Mouse (Mus musculus): ENCODE measurements around the gene Hmgb1. TPM values are rescaled to one million over a fixed set of nuclear protein-coding genes. Genes with fewer than 3 reads are reported as not detected.

Gene Hmgb1
- polyA plus RNA-seq, 1 experiment from 2014 or later = 1,753 TPM

GRCm38 (mm10) chr5:149183122-149183521 is 1.2 kb downstream of the Hmgb1 start:
- Histone ChIP-seq H3K9me3 (no peaks in the 10 kb centered on the region), H3K27ac (replicated peaks) (peak overlapping the region; percentile 97), H3K27me3 (replicated peaks; ENCODE audit: low read depth, poor library complexity, severe bottlenecking) (no peaks in the 10 kb centered on the region), H3K4me3 (peak overlapping the region; percentile 73), H3K4me1 (peaks cover 29% of the 10 kb centered on the region), H3K36me3 (replicated peaks) (peaks cover 17% of the 10 kb centered on the region)
- WGBS = 61% methylated on average over 1 of the region's 1 CpGs
- DNase-seq (ENCODE audit: low spot score) = no peak

- WGBS = 88% methylated on average over 5 of the region's 5 CpGs
- Histone ChIP-seq H3K36me3 (replicated peaks) (peaks cover 9% of the 10 kb centered on the region), H3K27me3 (replicated peaks; ENCODE audit: low read depth, poor library complexity, severe bottlenecking) (no peaks in the 10 kb centered on the region), H3K9me3 (no peaks in the 10 kb centered on the region), H3K4me3 (no peak overlapping the region), H3K27ac (replicated peaks) (no peak overlapping the region), H3K4me1 (peaks cover 32% of the 10 kb centered on the region)
- no peak for DNase-seq (ENCODE audit: low spot score)
Observed at GRCm38 (mm10) chr5:149182186-149182870, 2.0 kb downstream of the Hmgb1 start.

- H3K27ac ChIP-seq (replicated peaks) = no peak overlapping the region
- peaks cover 15% of the 10 kb centered on the region; the same call in 1 of the 2 replicates for H3K4me1 ChIP-seq
- no peak for DNase-seq (ENCODE audit: low spot score)
- H3K27me3 ChIP-seq (replicated peaks; ENCODE audit: low read depth, poor library complexity, severe bottlenecking) = no peaks in the 10 kb centered on the region
- WGBS = 87% methylated on average over 3 of the region's 3 CpGs
- H3K4me3 ChIP-seq = no peak overlapping the region
- H3K36me3 ChIP-seq (replicated peaks) = no peaks in the 10 kb centered on the region
- H3K9me3 ChIP-seq = no peaks in the 10 kb centered on the region
Observed at GRCm38 (mm10) chr5:149179826-149180225, 4.5 kb downstream of the Hmgb1 start.

GRCm38 (mm10) chr5:149178095-149178494 is 6.2 kb downstream of the Hmgb1 start:
- no peak overlapping the region for H3K4me3 ChIP-seq
- H3K9me3 ChIP-seq = no peaks in the 10 kb centered on the region
- peaks cover 15% of the 10 kb centered on the region; the same call in 1 of the 2 replicates for H3K4me1 ChIP-seq
- H3K27ac ChIP-seq (replicated peaks) = no peak overlapping the region
- H3K27me3 ChIP-seq (replicated peaks; ENCODE audit: low read depth, poor library complexity, severe bottlenecking) = no peaks in the 10 kb centered on the region
- no peak for DNase-seq (ENCODE audit: low spot score)
- 80% methylated on average over 5 of the region's 5 CpGs for WGBS
- no peaks in the 10 kb centered on the region for H3K36me3 ChIP-seq (replicated peaks)

- Histone ChIP-seq H3K4me1 (peaks cover 12% of the 10 kb centered on the region; the same call in 1 of the 2 replicates), H3K9me3 (no peaks in the 10 kb centered on the region), H3K27me3 (replicated peaks; ENCODE audit: low read depth, poor library complexity, severe bottlenecking) (no peaks in the 10 kb centered on the region), H3K36me3 (replicated peaks) (no peaks in the 10 kb centered on the region), H3K27ac (replicated peaks) (no peak overlapping the region), H3K4me3 (no peak overlapping the region)
- WGBS = 91% methylated on average over 6 of the region's 6 CpGs
- no peak for DNase-seq (ENCODE audit: low spot score)
Observed at GRCm38 (mm10) chr5:149175736-149176135, 8.6 kb downstream of the Hmgb1 start.

GRCm38 (mm10) chr5:149174527-149174926 is 9.8 kb downstream of the Hmgb1 start:
- DNase-seq (ENCODE audit: low spot score) = no peak
- Histone ChIP-seq H3K36me3 (replicated peaks) (no peaks in the 10 kb centered on the region), H3K27ac (replicated peaks) (no peak overlapping the region), H3K27me3 (replicated peaks; ENCODE audit: low read depth, poor library complexity, severe bottlenecking) (no peaks in the 10 kb centered on the region), H3K9me3 (no peaks in the 10 kb centered on the region), H3K4me3 (no peak overlapping the region), H3K4me1 (peaks cover 12% of the 10 kb centered on the region; the same call in 1 of the 2 replicates)
- WGBS = 87% methylated on average over 7 of the region's 7 CpGs

- WGBS = 77% methylated on average over 10 of the region's 10 CpGs
- peaks cover 6% of the 10 kb centered on the region; the same call in 1 of the 2 replicates for H3K4me1 ChIP-seq
- no peak for DNase-seq (ENCODE audit: low spot score)
- no peaks in the 10 kb centered on the region for H3K9me3 ChIP-seq
- H3K27me3 ChIP-seq (replicated peaks; ENCODE audit: low read depth, poor library complexity, severe bottlenecking) = no peaks in the 10 kb centered on the region
- no peak overlapping the region for H3K4me3 ChIP-seq
- no peaks in the 10 kb centered on the region for H3K36me3 ChIP-seq (replicated peaks)
- no peak overlapping the region for H3K27ac ChIP-seq (replicated peaks)
Observed at GRCm38 (mm10) chr5:149172246-149172645, 12.0 kb downstream of the Hmgb1 start.

- H3K4me3 ChIP-seq = no peak overlapping the region
- H3K27ac ChIP-seq (replicated peaks) = no peak overlapping the region
- no peaks in the 10 kb centered on the region for H3K27me3 ChIP-seq (replicated peaks; ENCODE audit: low read depth, poor library complexity, severe bottlenecking)
- H3K36me3 ChIP-seq (replicated peaks) = no peaks in the 10 kb centered on the region
- H3K4me1 ChIP-seq = peaks cover 6% of the 10 kb centered on the region; the same call in 1 of the 2 replicates
- no peak for DNase-seq (ENCODE audit: low spot score)
- WGBS = 50% methylated on average over 8 of the region's 8 CpGs
- no peaks in the 10 kb centered on the region for H3K9me3 ChIP-seq
Observed at GRCm38 (mm10) chr5:149170841-149171588, 13.3 kb downstream of the Hmgb1 start.

GRCm38 (mm10) chr5:149168816-149169215 is 15.5 kb downstream of the Hmgb1 start:
- Histone ChIP-seq H3K9me3 (no peaks in the 10 kb centered on the region), H3K4me3 (no peak overlapping the region), H3K36me3 (replicated peaks) (no peaks in the 10 kb centered on the region), H3K27me3 (replicated peaks; ENCODE audit: low read depth, poor library complexity, severe bottlenecking) (no peaks in the 10 kb centered on the region), H3K27ac (replicated peaks) (no peak overlapping the region), H3K4me1 (peaks cover 15% of the 10 kb centered on the region)
- no peak for DNase-seq (ENCODE audit: low spot score)
- 87% methylated on average over 9 of the region's 9 CpGs for WGBS

- Histone ChIP-seq H3K9me3 (no peaks in the 10 kb centered on the region), H3K4me3 (no peak overlapping the region), H3K4me1 (peaks cover 20% of the 10 kb centered on the region), H3K36me3 (replicated peaks) (no peaks in the 10 kb centered on the region), H3K27me3 (replicated peaks; ENCODE audit: low read depth, poor library complexity, severe bottlenecking) (no peaks in the 10 kb centered on the region), H3K27ac (replicated peaks) (no peak overlapping the region)
- no peak for DNase-seq (ENCODE audit: low spot score)
- whole genome bisulfite sequencing = 91% methylated on average over 2 of the region's 2 CpGs
Observed at GRCm38 (mm10) chr5:149168051-149168450, 16.2 kb downstream of the Hmgb1 start.

GRCm38 (mm10) chr5:149166011-149166410 is 18.3 kb downstream of the Hmgb1 start:
- H3K9me3 ChIP-seq = no peaks in the 10 kb centered on the region
- no peak overlapping the region for H3K4me3 ChIP-seq
- peaks cover 16% of the 10 kb centered on the region for H3K4me1 ChIP-seq
- H3K27me3 ChIP-seq (replicated peaks; ENCODE audit: low read depth, poor library complexity, severe bottlenecking) = no peaks in the 10 kb centered on the region
- DNase-seq (ENCODE audit: low spot score) = no peak
- no peak overlapping the region for H3K27ac ChIP-seq (replicated peaks)
- no peaks in the 10 kb centered on the region for H3K36me3 ChIP-seq (replicated peaks)
- 92% methylated on average over 10 of the region's 10 CpGs for WGBS

GRCm38 (mm10) chr5:149164881-149165280 is 19.4 kb downstream of the Hmgb1 start:
- WGBS = 35% methylated on average over 7 of the region's 7 CpGs
- H3K27me3 ChIP-seq (replicated peaks; ENCODE audit: low read depth, poor library complexity, severe bottlenecking) = no peaks in the 10 kb centered on the region
- H3K9me3 ChIP-seq = no peaks in the 10 kb centered on the region
- H3K4me3 ChIP-seq = no peak overlapping the region
- H3K27ac ChIP-seq (replicated peaks) = peak overlapping the region; percentile 41; the same call in 1 of the 2 replicates
- H3K4me1 ChIP-seq = peaks cover 14% of the 10 kb centered on the region
- DNase-seq (ENCODE audit: low spot score) = no peak
- no peaks in the 10 kb centered on the region for H3K36me3 ChIP-seq (replicated peaks)

- H3K4me3 ChIP-seq = no peak overlapping the region
- no peak overlapping the region for H3K27ac ChIP-seq (replicated peaks)
- H3K27me3 ChIP-seq (replicated peaks; ENCODE audit: low read depth, poor library complexity, severe bottlenecking) = no peaks in the 10 kb centered on the region
- H3K4me1 ChIP-seq = peaks cover 14% of the 10 kb centered on the region
- 84% methylated on average over 7 of the region's 7 CpGs for WGBS
- no peak for DNase-seq (ENCODE audit: low spot score)
- H3K9me3 ChIP-seq = no peaks in the 10 kb centered on the region
- H3K36me3 ChIP-seq (replicated peaks) = no peaks in the 10 kb centered on the region
Observed at GRCm38 (mm10) chr5:149162890-149163289, 21.4 kb downstream of the Hmgb1 start.

All from embryonic facial prominence, embryonic 10.5 days (tissue).